Mouse (Mus musculus): ENCODE data around the gene Ing1. TPM values are rescaled to one million over a fixed set of nuclear protein-coding genes. Genes with fewer than 3 reads are reported as not detected.
"Not testable (repeated sequence)": the region's sequence is repeated elsewhere in the genome, so short reads cannot be mapped to it uniquely, and the experiment has no call there.

The Ing1 gene
- polyA plus RNA-seq, 1 experiment from 2014 or later, result 27.7 TPM

GRCm38 (mm10) chr8:11530849-11531248 lies 24.5 kb upstream of the Ing1 start:
- Histone ChIP-seq H3K9me3 (no peaks in the 10 kb centered on the region), H3K36me3 (peaks cover 57% of the 10 kb centered on the region), H3K27ac (no peak overlapping the region), H3K27me3 (ENCODE audit: insufficient read depth, poor library complexity, severe bottlenecking) (no peaks in the 10 kb centered on the region), H3K4me3 (no peak overlapping the region), H3K4me1 (peaks cover 5% of the 10 kb centered on the region; the same call in 1 of the 2 replicates)
- no peak for DNase-seq (ENCODE audit: low spot score)
- WGBS, result 74% methylated on average over 4 of the region's 4 CpGs

- Histone ChIP-seq H3K4me3 (no peak overlapping the region), H3K9me3 (no peaks in the 10 kb centered on the region), H3K27me3 (ENCODE audit: insufficient read depth, poor library complexity, severe bottlenecking) (no peaks in the 10 kb centered on the region), H3K4me1 (peaks cover 5% of the 10 kb centered on the region; the same call in 1 of the 2 replicates), H3K36me3 (peaks cover 60% of the 10 kb centered on the region), H3K27ac (no peak overlapping the region)
- DNase-seq (ENCODE audit: low spot score), result no peak
- 55% methylated on average over 9 of the region's 9 CpGs for WGBS
These were observed 20.9 kb upstream of the Ing1 start for GRCm38 (mm10) chr8:11534494-11534893.

- no peak for DNase-seq (ENCODE audit: low spot score)
- Histone ChIP-seq H3K27ac (no peak overlapping the region), H3K4me3 (no peak overlapping the region), H3K36me3 (peaks cover 65% of the 10 kb centered on the region), H3K4me1 (no peaks in the 10 kb centered on the region), H3K9me3 (no peaks in the 10 kb centered on the region), H3K27me3 (ENCODE audit: insufficient read depth, poor library complexity, severe bottlenecking) (no peaks in the 10 kb centered on the region)
- 90% methylated on average over 4 of the region's 4 CpGs for WGBS
These were observed 16.3 kb upstream of the Ing1 start for GRCm38 (mm10) chr8:11539049-11539448.

GRCm38 (mm10) chr8:11540182-11540581 lies 15.2 kb upstream of the Ing1 start:
- Histone ChIP-seq H3K4me1 (no peaks in the 10 kb centered on the region), H3K36me3 (peaks cover 56% of the 10 kb centered on the region), H3K27me3 (ENCODE audit: insufficient read depth, poor library complexity, severe bottlenecking) (no peaks in the 10 kb centered on the region), H3K27ac (no peak overlapping the region), H3K4me3 (no peak overlapping the region), H3K9me3 (no peaks in the 10 kb centered on the region)
- WGBS, result 90% methylated on average over 8 of the region's 8 CpGs
- no peak for DNase-seq (ENCODE audit: low spot score)

- H3K27ac ChIP-seq, result no peak overlapping the region
- H3K9me3 ChIP-seq, result no peaks in the 10 kb centered on the region
- 89% methylated on average over 12 of the region's 12 CpGs for WGBS
- no peaks in the 10 kb centered on the region for H3K27me3 ChIP-seq (ENCODE audit: insufficient read depth, poor library complexity, severe bottlenecking)
- H3K4me3 ChIP-seq, result no peak overlapping the region
- no peak for DNase-seq (ENCODE audit: low spot score)
- 0 out of 2 replicates have a peak, but pooled peaks cover 5% of the 10 kb centered on the region for H3K4me1 ChIP-seq
- H3K36me3 ChIP-seq, result peaks cover 62% of the 10 kb centered on the region
These were observed 13.3 kb upstream of the Ing1 start for GRCm38 (mm10) chr8:11542031-11542430.

GRCm38 (mm10) chr8:11542866-11543265 lies 12.5 kb upstream of the Ing1 start:
- peaks cover 61% of the 10 kb centered on the region for H3K36me3 ChIP-seq
- 79% methylated on average over 4 of the region's 4 CpGs for whole genome bisulfite sequencing
- no peak for DNase-seq (ENCODE audit: low spot score)
- no peaks in the 10 kb centered on the region for H3K27me3 ChIP-seq (ENCODE audit: insufficient read depth, poor library complexity, severe bottlenecking)
- no peak overlapping the region for H3K4me3 ChIP-seq
- H3K9me3 ChIP-seq, result no peaks in the 10 kb centered on the region
- H3K4me1 ChIP-seq, result 0 out of 2 replicates have a peak, but pooled peaks cover 6% of the 10 kb centered on the region
- no peak overlapping the region for H3K27ac ChIP-seq

GRCm38 (mm10) chr8:11544386-11544785 lies 11.0 kb upstream of the Ing1 start:
- 0 out of 2 replicates have a peak, but pooled peaks cover 6% of the 10 kb centered on the region for H3K4me1 ChIP-seq
- no peak overlapping the region for H3K4me3 ChIP-seq
- H3K9me3 ChIP-seq, result no peaks in the 10 kb centered on the region
- 56% methylated on average over 3 of the region's 3 CpGs for WGBS
- H3K27me3 ChIP-seq (ENCODE audit: insufficient read depth, poor library complexity, severe bottlenecking), result no peaks in the 10 kb centered on the region
- no peak overlapping the region for H3K27ac ChIP-seq
- H3K36me3 ChIP-seq, result peaks cover 55% of the 10 kb centered on the region
- DNase-seq (ENCODE audit: low spot score), result no peak

- Histone ChIP-seq H3K36me3 (peaks cover 35% of the 10 kb centered on the region), H3K27ac (no peak overlapping the region), H3K4me1 (peaks cover 13% of the 10 kb centered on the region; the same call in 1 of the 2 replicates), H3K27me3 (ENCODE audit: insufficient read depth, poor library complexity, severe bottlenecking) (no peaks in the 10 kb centered on the region), H3K9me3 (no peaks in the 10 kb centered on the region), H3K4me3 (no peak overlapping the region)
- WGBS, result 63% methylated on average over 6 of the region's 6 CpGs
- DNase-seq (ENCODE audit: low spot score), result no peak
These were observed 8.3 kb upstream of the Ing1 start for GRCm38 (mm10) chr8:11547063-11547462.

- Histone ChIP-seq H3K9me3 (no peaks in the 10 kb centered on the region), H3K4me1 (peaks cover 24% of the 10 kb centered on the region), H3K27ac (peak overlapping the region; percentile 93; the same call in 1 of the 2 replicates), H3K27me3 (ENCODE audit: insufficient read depth, poor library complexity, severe bottlenecking) (no peaks in the 10 kb centered on the region), H3K4me3 (peak overlapping the region; percentile 76), H3K36me3 (peaks cover 19% of the 10 kb centered on the region)
- no peak for DNase-seq (ENCODE audit: low spot score)
- 17% methylated on average over 7 of the region's 7 CpGs for WGBS
These were observed 5.7 kb upstream of the Ing1 start for GRCm38 (mm10) chr8:11549706-11550105.

- DNase-seq (ENCODE audit: low spot score), result peak; percentile 95
- peak within 1 kb of the TSS; percentile 93 for H3K27ac ChIP-seq
- peaks cover 24% of the 10 kb centered on the region for H3K4me1 ChIP-seq
- peaks cover 15% of the 10 kb centered on the region for H3K36me3 ChIP-seq
- H3K4me3 ChIP-seq, result peak within 1 kb of the TSS; percentile 76
- WGBS, result under 1% methylated on average over 53 of the region's 53 CpGs
- no peaks in the 10 kb centered on the region for H3K27me3 ChIP-seq (ENCODE audit: insufficient read depth, poor library complexity, severe bottlenecking)
- H3K9me3 ChIP-seq, result no peaks in the 10 kb centered on the region
These were observed 5.0 kb upstream of the Ing1 start, which contains the start of gene Cars2 for GRCm38 (mm10) chr8:11550281-11550948. Gene Cars2, minus strand, starts transcription at chr8:11550783.

GRCm38 (mm10) chr8:11551497-11551896 lies 3.9 kb upstream of the Ing1 start:
- not testable (repeated sequence) for H3K4me3 ChIP-seq; H3K36me3 ChIP-seq; H3K27ac ChIP-seq; H3K27me3 ChIP-seq (ENCODE audit: insufficient read depth, poor library complexity, severe bottlenecking); H3K9me3 ChIP-seq; DNase-seq (ENCODE audit: low spot score)
- 85% methylated on average over 4 of the region's 4 CpGs for WGBS
- peaks cover 23% of the 10 kb centered on the region for H3K4me1 ChIP-seq

- H3K27ac ChIP-seq, result no peak overlapping the region
- H3K4me3 ChIP-seq, result no peak overlapping the region
- no peaks in the 10 kb centered on the region for H3K36me3 ChIP-seq
- no peak for DNase-seq (ENCODE audit: low spot score)
- 72% methylated on average over 10 of the region's 10 CpGs for WGBS
- peaks cover 21% of the 10 kb centered on the region for H3K4me1 ChIP-seq
- no peaks in the 10 kb centered on the region for H3K9me3 ChIP-seq
- no peaks in the 10 kb centered on the region for H3K27me3 ChIP-seq (ENCODE audit: insufficient read depth, poor library complexity, severe bottlenecking)
These were observed 3.0 kb upstream of the Ing1 start for GRCm38 (mm10) chr8:11552390-11552789.

- peak overlapping the region; percentile 98 for H3K27ac ChIP-seq
- H3K9me3 ChIP-seq, result no peaks in the 10 kb centered on the region
- H3K4me3 ChIP-seq, result peak overlapping the region; percentile 94
- 0 out of 2 replicates have a peak, but pooled peaks cover 3% of the 10 kb centered on the region for H3K36me3 ChIP-seq
- WGBS, result under 1% methylated on average over 89 of the region's 103 CpGs
- no peaks in the 10 kb centered on the region for H3K27me3 ChIP-seq (ENCODE audit: insufficient read depth, poor library complexity, severe bottlenecking)
- DNase-seq (ENCODE audit: low spot score), result peak; percentile 100
- H3K4me1 ChIP-seq, result peaks cover 31% of the 10 kb centered on the region
These were observed 585 bp downstream of the Ing1 start for GRCm38 (mm10) chr8:11555720-11556591.
